Mouse (Mus musculus): ENCODE results near the gene Pard3b.

DNA sequence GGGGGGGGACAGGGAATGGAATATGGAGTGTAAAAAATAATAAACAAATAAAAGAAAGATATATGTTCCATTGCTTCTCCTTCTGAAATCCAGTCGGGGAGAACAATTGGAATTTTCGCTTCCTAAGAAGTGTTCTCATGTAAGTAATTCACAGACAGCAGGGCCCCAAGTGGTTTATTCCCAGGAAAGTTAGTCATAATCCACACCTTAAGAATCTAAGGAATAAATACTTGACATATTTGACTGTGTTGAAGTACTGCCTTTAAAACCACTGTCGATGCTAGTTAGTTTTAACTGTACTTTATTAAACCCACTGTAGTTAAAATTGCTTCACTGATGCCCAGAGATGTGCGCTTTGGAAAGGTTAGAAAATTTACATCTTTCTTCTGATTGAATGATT is 442.5 kb downstream of the Pard3b start:
- no peak for TF ChIP-seq POLR2A (IDR thresholded peaks at IDR 0.05; ENCODE audit: borderline replicate concordance, low read depth, low read length)
- TF ChIP-seq CTCF (IDR thresholded peaks at IDR 0.05; ENCODE audit: low read depth, low read length): no peak

All from bone marrow macrophage, adult 2 months (primary cell).